Mouse (Mus musculus) layer of hippocampus, adult 8-10 months (tissue): ENCODE results near the gene Nr6a1. TPM values are rescaled to one million over a fixed set of nuclear protein-coding genes. Genes with fewer than 3 reads are reported as not detected.
A peak's percentile ranks its signal among the peaks of the same experiment; 100 is the strongest.

Experiments used
- DNase-seq, 2 experiments: peaks; one replicate each; pipeline ENCODE4 v3.0.0; 2022; ENCODE audit warnings: low spot score in 2 of 2
- total RNA-seq, 4 experiments: library from RNA; stranded (reverse); gene quantifications; 2 replicates each; pipeline ENCODE4 v1.2.4; 2022

The Nr6a1 gene
- total RNA-seq, 4 experiments from 2014 or later = 5.7 to 9.2 (median 7.7) TPM

DNA sequence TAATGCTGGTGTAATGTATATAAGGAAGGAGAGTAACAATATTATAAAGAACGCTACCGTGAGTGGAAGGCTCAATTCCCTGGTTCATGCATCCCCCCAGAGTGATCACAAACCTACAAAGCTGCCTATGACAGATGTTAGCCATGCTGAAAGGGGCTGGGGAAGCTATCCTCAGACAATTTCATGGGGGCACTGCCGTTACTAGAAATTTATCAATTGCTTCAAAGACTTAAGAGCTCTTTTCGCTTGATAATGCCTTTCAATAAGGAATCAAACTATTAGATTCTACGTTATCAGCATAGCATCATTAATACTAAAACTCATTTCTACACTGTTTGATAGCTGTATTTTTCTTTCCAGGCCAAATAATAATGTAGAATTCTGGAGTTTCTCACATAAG lies 144.1 kb downstream of the Nr6a1 start:
- DNase-seq = no peak

DNA sequence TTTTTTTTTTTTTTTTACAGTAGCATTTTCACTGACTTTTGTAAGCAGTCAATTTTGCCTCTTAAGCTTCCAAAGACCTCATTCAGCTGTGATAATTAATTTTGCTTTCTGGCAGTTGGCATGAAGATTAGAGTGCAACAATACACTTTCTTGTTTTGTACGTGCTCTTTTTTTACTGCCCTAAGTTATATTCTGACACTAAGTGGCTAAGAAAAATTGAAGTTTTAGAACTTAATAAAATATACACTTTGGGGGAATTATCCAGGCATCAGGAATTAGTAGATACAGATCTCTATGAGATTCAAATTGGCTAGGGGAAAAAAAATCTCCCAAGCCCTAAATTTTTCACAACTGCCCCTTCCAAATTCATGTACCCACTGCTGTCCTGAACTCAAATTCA lies 144.8 kb downstream of the Nr6a1 start:
- DNase-seq = no peak

DNA sequence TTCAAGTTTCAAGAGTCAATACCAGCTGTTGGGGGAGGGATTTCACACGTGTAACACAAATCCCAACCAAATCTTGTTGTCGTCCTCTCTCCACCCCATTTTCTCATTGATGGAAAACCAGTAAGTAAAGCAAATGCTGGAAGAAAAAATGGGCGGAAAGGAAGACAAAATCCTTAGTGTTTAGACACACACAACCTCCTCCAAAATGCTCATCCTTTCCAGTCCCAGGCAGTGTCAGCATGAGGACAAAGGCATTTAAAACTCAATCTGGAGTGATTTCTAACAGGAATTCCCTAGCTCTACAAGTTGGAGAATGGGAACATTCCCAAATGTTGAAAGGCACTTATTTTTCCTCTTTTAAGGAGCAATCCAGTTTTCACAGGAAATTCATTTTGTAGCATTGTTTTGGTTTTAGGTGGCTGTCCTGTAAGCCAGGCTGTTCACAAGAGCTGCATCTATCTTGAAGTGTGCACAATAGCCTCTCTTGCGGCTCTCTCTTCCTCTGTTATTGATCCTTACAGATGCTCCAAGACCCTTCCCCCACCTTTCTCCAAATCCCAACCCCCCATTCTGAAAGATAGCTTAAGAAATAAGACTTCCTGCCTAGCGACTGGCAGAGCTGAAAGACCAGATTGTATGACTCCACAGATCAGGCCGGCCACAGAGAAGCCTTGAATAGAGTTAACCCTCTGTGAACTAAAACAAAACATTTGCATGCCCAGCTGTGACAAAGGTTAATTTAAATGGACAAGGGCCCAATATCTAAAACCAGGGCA lies 145.4 kb downstream of the Nr6a1 start:
- DNase-seq = no peak

DNA sequence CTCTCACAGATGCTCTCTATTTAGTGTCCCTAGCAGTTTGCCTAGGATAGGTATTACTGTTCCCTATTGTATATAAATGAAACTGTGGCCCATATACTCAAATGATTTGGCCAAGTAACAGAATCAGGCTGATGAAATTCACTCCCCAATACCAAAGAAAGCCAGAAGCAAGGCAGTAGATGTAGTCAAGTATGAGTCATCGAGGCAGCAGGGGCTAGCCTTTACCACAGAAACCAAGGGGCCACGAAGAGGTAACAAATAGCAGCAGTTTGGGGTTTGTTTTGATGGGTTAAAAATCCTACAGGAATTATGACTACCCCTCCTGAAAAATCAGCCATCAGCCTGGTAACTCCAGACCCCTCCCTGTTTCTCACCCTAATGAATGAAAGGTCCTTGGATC lies 147.5 kb downstream of the Nr6a1 start:
- no peak for DNase-seq

DNA sequence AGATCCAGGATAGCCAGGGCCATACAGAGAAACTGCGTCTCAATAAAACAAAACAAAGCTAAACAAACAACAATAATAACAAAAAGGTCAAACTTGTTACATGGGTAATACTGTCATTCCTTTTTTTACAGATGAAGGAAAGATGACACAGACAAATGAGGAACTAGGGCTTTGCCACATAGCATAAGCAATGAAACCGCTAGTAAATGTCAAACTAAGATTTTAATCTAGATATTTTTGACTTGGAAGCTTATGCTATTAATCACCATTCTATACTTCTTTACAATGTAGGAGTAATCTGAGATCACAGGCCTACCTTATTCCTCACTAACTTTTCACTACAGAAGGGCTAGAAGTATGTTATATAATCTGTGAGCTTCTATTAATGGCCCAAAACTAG lies 150.2 kb downstream of the Nr6a1 start:
- no peak for DNase-seq

DNA sequence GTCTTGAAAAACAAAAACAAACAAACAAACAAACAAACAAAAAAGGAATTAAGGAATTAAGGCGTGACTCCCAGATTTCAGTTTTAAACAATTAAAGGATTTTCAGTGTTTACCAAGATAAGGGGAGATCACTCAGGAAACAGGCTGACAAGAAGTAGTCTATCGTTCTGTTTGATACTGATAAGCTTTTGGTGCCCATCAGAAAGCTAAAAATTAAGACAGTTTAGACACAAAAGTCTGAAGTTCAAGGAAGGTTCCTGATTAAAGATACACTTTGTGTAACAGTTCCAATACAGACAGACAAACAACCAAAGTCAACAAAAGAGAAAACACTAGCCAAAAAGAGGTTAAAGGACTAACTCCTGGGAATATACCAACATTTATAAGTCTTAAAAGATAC lies 152.6 kb downstream of the Nr6a1 start:
- DNase-seq = no peak

DNA sequence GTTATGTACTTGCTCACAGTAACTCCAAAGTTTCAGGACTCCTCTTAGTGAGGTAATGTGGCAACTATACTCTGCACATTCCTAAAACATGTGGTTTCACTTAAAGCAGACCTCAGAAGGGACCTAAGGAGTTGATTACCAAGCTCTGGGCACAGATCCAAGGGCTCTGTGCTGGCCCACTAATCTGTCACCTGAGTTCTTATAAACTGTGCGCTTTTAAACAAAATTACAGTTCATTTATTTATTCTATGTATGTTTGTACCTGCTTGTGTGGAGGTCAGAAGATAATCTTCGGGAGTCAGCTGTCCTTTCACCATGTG lies 156.1 kb downstream of the Nr6a1 start:
- DNase-seq = no peak

DNA sequence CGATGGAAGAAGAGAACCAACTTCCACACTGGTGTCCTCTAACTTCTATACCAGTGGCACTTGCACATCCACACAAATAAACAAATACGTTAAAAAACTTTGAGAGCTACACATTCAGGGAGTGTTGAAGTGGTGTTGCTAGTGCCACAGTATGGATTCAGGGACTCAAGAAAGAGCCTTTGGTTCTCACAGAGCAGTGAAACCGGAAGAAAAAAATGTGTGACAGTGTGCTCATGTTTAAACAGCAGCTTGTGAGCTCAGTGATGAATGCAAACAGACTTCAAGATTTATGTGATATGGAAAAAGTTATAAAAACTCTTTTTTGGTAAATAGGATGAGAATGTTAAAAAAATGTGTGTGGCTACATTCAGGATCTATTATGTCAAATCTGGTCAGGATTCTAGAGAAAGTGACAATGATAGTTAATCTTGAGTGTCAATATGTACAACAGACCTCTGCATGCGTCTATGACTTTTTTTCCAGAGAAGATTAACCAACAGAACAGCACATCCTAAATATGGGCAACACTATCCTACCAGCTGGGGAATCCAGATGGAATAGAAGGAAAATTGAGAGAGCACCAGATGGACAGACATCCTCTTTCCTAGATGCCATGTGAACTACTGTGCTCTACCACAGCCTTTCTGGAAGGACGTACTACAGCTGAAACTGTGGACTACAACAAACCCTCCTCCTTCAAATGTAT lies 156.6 kb downstream of the Nr6a1 start:
- DNase-seq = peak; percentile 36 to 50

DNA sequence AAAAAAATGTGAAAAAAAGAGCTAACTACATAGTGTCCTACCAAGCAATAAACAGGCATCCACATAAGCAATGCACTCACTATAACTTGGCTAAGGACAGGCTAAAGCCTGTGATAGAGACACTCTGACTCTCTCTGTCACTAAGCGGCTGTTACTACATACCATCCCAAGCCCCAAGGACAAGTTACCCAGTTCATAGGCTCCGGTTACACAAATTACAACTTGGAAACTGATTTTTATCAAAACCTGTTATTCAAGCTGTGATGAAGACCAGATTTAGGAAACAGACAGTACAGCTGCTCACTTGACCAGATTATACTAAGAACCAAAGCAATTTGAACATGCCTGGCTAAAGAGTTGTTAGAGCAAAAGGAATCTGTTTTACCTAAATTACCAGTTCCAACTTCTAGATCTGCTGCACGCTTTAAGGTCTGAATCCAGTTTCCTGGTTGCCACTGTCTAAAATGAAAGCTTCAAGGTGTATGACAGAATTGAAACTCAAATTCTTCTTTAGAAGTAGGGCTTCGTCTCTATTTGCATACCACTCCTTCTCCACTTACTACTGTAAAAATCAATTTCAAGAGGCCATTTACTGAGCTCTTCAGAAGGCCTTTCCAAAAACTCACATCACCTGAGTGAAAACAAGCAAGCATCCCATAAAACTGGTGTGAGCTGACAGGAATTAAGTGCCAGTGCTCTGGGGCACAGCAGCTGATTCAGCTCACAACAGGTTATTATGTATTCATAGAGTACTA lies 160.1 kb downstream of the Nr6a1 start:
- no peak for DNase-seq

DNA sequence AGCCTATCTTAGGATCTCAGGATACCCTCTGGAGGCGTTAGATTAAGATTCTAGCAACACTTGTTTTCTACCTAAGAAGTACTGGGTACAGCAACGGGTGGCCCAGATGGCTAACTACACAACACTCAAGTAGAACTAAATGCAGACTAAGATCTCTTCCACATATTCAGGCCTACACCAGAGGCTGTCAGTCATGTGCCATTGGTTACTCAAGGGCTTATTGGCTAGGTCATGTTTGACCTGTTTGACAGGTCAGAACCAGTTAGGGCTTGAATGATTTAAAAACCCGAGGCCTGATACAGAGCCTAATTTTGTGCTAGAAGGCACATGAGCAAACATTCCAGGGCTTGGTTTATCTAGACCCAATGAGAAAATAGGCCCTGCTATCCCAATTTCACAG lies 187.6 kb downstream of the Nr6a1 start:
- no peak for DNase-seq

DNA sequence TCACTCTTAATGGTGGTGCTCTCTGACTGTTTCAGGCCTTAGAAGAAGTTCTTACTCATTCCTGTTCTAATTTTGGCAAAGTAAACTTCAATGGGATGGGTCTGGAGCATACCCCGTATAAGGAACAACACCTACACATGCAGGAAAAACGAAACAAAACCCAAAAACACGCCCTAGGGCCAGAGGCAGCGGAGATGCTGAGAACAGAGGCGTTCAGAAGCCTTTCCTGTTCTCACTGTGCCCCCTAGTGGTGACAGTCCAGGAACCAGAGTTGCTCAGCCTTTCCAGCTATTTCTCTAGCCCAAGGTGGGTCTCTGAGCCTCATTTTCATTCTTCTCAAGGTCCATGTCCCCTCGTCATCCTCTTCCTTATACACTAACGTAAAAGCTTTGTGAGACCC lies 188.1 kb downstream of the Nr6a1 start:
- DNase-seq = peak; percentile 63 to 80

DNA sequence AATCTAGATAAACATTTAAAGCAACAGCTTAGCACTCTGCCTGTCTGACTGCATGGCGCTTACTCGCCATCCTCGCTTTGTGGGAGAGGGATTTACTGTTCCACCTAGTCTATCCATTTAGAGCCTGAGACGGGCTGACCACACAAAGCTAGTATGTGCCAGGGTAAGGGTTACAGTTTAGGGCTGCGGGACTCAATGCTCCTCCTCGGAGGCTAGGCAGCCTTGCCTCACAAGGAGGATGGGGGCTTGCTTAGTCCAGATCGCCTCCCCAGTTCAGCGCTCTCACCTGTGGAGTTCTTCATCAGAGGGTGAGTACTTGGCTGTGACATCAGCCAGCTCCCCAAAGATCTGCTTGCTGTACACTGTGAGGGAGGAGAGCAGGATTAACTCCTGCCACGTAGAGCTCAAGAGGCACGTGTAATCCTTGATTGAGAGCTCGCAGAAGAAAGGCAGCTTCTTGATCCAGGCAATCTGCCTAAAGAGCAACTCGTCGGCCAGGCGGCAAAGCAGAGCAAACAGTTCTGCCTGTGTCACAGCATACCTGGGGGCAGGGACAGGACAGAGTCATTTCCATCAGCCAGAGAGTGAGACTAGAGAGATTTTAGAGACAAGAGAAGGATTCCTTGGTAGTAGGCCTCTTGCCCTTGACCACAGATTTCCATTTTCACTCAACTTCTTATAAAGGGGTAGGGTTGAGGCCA lies 188.7 kb downstream of the Nr6a1 start:
- DNase-seq = no peak

DNA sequence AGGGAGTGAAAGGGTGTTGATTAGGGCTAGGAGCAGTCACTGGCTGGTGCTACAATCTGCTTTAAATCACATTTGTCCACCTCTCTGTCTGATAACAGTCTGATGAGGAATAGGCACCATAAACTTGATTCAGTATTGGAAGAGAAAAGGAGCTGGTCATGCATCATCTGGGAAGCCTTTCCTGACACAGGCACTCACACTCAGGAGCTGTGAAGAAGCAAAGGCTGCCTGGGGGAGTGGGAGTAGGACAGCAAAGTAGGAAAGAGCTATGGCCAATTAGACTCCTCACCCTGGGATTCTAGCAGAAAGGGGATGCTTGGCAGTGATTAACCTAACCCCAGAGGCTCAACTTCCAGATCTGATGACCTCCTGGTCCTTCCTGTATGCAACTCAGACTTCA lies 191.7 kb downstream of the Nr6a1 start:
- no peak for DNase-seq

DNA sequence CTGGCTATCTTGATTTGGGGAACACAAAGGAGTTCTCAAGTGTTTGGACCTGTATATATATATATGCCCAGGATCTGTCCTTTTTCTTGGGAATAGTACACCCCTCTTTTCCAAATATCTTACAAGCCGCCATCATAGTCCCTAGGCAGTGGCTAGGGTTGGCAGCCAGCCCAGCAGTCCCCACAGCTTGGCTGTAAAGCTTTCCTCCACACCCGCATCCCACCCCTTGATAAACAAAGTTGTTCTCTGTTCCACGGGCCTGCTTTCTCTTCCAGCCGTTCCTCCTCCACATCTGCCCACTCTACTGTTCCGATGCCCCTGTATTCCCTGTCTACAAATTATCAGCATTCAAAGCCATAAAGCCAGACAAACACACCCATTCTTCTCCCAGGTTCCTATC lies 192.8 kb downstream of the Nr6a1 start:
- DNase-seq = no peak

DNA sequence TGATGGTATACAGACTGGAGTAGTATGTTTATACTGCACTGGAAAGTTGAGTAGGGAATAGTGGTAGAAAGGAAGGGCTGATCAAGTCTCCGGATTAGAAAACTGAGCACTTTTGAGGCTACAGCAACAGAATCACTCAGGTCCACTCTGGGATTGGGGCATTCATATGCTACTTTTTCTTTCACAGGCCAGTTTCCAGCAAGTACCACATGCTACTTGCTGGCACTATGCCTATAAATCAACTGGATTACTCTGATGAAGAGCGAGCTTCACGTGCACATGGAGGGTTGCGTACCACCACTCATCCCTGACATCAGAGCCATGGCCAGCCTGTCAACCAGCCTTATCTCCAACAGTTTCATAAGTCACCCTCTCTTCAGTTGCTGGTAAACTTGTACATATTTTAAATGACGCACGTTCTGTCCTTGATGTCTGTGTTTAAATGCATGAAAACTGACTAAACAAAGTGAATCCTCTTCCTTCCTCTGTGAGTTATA lies 197.1 kb downstream of the Nr6a1 start:
- DNase-seq = no peak

DNA sequence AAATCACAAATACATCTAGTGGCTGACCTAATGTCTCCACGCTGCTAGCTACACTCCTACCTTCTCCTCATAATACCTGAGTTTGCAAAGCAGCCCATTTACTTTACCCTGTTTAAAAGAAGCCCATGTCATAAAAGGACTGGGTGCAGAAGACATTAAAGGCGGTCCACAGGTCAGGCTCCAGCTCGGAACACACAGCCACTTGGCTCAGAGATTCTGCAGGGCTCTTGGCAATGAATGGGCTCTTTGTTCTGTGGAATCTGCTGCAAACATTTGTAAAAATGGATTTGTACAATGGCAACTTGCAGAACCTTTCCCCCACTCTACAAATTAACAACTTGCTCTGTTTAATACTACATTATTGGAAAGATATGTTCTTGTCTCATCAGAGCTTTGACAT lies 202.1 kb downstream of the Nr6a1 start:
- DNase-seq = no peak

DNA sequence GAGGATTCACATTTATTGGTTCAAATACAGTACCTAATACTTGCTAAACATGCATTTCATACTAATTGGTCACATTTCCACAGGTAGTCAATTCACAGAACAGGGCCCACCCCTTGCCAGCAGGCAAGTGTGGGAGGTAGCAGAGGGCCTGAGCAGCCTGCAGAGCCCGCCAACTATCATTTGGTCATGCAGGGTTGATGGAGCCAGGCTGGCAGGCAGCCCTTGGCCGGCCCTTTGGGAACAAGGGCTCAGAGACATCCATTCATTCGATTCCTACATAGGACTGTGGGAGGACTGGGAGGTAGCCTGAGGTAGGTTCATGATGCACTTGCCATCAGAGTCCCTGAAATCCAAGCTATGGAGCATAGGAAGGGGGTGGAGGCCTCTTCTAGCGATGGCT lies 204.1 kb downstream of the Nr6a1 start:
- DNase-seq = no peak

DNA sequence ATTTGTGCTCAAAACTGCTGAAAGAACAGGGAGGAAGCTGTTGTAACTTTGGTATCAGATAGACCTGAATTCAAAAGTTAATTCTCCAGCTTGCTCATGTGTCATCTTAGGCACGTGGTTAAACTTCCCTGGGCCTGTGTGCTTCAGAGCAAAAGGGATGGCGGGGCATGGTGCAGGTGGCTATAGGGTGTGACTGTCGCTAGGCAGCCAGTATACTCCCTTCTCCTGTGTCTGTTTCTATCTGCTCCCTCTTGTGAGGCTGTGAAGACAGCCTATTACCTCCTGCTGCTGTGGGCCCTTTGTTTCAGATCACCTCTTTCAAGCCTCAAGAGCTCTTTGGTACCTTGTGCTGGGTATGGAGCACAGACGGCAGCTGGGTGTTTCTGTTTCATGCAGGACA lies 205.4 kb downstream of the Nr6a1 start:
- DNase-seq = no peak

DNA sequence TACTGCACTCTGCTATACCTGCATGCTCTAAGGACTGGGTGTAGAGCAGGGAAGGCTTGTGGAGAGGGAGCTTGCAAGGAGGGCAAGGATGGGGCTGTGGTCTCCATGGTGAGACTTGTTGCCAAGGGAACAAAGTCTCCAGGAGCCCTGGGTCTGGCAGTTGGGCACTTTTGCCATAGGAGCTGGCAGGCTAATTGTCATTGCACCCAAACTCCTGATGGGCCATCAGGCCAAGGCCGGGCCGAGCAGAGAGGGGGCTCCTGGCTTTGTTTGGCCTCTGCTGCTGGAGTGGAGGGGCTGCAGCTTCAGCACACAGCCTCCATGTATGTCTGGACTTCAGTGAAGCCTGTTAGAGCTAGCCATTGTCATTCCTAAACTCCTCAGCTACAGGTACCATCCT lies 206.8 kb downstream of the Nr6a1 start:
- no peak for DNase-seq

DNA sequence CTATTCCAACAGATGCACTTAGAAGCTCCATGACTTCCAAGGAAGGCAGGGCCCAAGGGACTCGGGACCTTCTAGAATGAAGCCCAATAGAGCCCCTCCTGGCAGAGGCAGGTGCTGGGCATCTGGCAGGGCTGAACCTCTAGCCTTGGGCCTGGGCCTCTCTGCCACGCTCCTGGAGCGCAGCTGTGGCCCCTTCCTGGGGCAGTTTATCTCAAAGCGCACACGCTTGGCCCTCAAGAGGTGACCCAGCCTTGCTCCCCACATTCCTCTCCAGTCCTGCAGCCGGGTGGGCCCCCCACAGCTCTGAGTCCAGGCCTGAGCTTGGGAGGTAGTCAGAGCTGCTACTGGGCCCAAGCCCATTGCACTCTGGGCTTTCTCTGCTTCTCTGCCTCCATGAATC lies 208.1 kb downstream of the Nr6a1 start:
- DNase-seq = no peak

DNA sequence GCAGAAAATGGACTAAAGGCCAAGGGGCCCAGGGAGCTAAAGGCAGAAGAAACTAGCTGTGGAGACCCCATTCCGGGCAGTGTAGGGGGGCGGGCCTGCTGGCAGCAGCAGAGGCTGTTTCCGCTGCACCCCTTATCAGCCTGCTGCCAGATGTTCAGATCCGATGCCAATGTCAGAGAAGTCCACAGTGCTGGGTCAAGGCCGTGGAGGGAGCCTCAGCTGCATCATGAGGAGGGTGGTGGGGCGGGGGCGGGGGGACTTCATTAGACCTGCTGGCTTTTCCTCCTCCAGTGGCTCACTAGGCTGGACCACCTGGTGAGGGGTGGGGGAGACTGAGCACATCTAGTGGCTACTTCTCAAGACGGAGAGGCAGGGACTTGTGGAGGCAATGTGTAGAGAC lies 208.8 kb downstream of the Nr6a1 start:
- DNase-seq = no peak

DNA sequence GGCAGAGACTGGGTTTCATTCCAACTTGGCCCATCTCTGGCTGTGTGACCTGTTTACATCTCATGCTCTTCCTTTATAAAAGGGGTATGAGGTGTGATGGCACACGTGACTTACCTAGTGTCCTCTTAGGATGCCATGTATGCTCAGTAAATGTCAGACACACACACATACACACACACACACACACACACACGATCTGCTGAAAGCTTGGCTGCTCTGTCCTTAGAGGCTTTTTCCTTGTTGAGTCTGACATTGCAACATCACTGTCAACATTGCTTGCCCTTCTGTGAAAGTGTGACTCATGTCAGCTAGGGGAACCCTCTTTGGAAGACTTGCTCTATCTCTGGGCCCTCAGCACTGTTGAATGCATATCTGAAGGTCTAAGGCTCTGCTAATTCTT lies 210.1 kb downstream of the Nr6a1 start:
- DNase-seq = no peak
